Mouse (Mus musculus) limb, embryonic 10.5 days (tissue): ENCODE results near the gene Cdc42bpb. TPM values are rescaled to one million over a fixed set of nuclear protein-coding genes. Genes with fewer than 3 reads are reported as not detected.
A peak's percentile ranks its signal among the peaks of the same experiment; 100 is the strongest.

Source experiments
- DNase-seq: peaks from one replicate; pipeline ENCODE4 v3.0.0-alpha.2; 2017; ENCODE audit warnings: low spot score
- H3K27ac ChIP-seq: fragments of 300-500 bp; sonication (generic); 2 replicates; pipeline ENCODE4 v1.5.1; 2016; ENCODE audit warnings: mild to moderate bottlenecking
- H3K27me3 ChIP-seq: fragments of 300-500 bp; sonication (generic); 2 replicates; pipeline ENCODE4 v1.6.1; 2016; ENCODE audit warnings: low read depth, mild to moderate bottlenecking; ENCODE audit not compliant: poor library complexity, severe bottlenecking
- H3K36me3 ChIP-seq: fragments of 300-500 bp; sonication (generic); 2 replicates; pipeline ENCODE4 v1.6.1; 2016; ENCODE audit warnings: mild to moderate bottlenecking, moderate library complexity
- H3K4me1 ChIP-seq: fragments of 300-500 bp; sonication (generic); 2 replicates; pipeline ENCODE4 v1.6.1; 2016
- H3K4me3 ChIP-seq: fragments of 300-500 bp; sonication (generic); 2 replicates; pipeline ENCODE4 v1.5.1; 2016; ENCODE audit warnings: mild to moderate bottlenecking, moderate library complexity
- H3K9me3 ChIP-seq: fragments of 300-500 bp; sonication (generic); replicated peaks from 2 replicates; pipeline ENCODE4 v1.6.1; 2016; ENCODE audit warnings: mild to moderate bottlenecking
- WGBS: fragments of 180-500 bp; shearing (Covaris S2); methylation state at CpG from one replicate; pipeline ENCODE4 v1.1.7; 2016; 5-methylcytosine and 5-hydroxymethylcytosine counted together
- polyA plus RNA-seq: library from polyadenylated mRNA; unstranded; fragments of >200 nt; fragmentation: Nextera tagmentation; extraction: Ambion mirVana; gene quantifications from 2 replicates; pipeline ENCODE4 v1.2.1, GENCODE M21; 2016

Gene Cdc42bpb
- polyA plus RNA-seq, result 30.4 and 32.0 TPM in 2 replicates

DNA sequence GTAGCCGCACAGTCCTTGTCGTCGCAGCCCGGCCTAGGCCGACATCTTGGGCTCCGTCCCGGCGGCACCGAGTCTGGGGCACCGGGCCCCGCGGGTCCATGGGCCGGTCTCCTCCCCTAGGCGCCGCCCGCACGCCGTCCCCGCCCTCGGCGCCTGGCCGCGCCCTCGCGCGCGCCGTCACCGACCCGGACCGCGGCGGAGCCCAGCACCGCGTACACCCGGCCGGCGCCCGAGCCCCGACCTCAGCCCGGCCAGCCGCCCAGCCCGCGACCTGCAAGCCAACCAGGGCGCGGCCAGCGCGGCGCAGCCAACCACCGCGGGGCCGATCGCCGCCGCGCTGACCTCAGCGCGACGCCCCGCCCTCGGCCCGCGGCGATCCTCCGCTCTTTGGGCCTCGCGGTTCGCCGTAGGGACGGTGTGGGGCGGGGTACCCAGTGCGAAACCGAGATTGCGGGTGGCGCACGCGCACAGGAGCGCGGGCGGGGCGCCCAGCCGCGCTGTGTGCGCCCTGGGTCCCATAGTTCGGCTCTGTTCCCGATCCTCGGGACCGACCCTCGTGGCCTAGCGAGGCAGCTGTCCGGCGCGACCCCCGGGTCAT is at the start of gene Cdc42bpb:
TSS of gene Cdc42bpb (minus strand) at position 343 of the 598 bp plus-strand sequence.
- H3K36me3 ChIP-seq, result no peaks in the 10 kb centered on the region
- under 1% methylated on average over 94 of the region's 94 CpGs for WGBS
- peak; percentile 96 for DNase-seq
- H3K4me1 ChIP-seq, result peaks cover 33% of the 10 kb centered on the region
- peak within 1 kb of the TSS; percentile 94 for H3K27ac ChIP-seq
- 0 out of 2 replicates have a peak, but pooled peaks cover 5% of the 10 kb centered on the region for H3K27me3 ChIP-seq
- peak within 1 kb of the TSS; percentile 97 for H3K4me3 ChIP-seq
- H3K9me3 ChIP-seq, result no peaks in the 10 kb centered on the region

DNA sequence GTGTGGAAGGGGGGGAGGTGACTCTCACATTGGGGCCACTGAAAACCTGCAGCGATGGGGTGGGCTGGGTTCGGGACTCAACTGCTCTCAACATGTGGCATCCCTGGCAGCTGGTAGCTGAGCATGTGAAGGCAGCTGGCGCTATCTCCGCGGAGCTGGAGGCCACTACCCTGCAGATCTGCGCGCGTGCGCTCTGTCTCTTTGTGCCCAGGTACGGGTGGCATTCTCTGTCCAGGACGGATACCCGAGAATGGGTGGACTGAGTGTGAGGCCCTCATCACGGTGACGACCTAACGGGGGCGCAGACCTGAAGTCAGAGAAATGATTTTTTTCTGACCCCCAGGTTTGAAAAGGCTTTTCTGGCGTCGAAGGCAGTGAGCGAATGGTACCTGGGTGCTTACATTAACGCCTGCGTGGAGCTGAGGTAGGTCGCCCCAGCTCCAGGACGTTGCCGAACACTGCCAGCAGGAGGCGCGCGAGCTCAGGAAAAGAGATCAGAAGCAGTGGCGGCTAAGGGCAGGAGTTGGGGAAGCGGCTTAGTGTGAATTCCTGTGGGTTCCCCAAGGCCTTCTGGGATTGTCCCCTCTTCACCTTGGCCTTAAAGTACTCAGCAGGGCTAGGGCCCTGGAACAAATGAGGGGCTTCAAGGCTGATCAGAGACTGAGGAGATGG is 48.4 kb upstream of the Cdc42bpb start:
- Histone ChIP-seq H3K27me3 (peaks cover 100% of the 10 kb centered on the region), H3K4me3 (no peak overlapping the region), H3K36me3 (no peaks in the 10 kb centered on the region), H3K4me1 (peaks cover 56% of the 10 kb centered on the region), H3K27ac (no peak overlapping the region), H3K9me3 (no peaks in the 10 kb centered on the region)
- peak; percentile 96 for DNase-seq
- WGBS, result 20% methylated on average over 29 of the region's 29 CpGs

DNA sequence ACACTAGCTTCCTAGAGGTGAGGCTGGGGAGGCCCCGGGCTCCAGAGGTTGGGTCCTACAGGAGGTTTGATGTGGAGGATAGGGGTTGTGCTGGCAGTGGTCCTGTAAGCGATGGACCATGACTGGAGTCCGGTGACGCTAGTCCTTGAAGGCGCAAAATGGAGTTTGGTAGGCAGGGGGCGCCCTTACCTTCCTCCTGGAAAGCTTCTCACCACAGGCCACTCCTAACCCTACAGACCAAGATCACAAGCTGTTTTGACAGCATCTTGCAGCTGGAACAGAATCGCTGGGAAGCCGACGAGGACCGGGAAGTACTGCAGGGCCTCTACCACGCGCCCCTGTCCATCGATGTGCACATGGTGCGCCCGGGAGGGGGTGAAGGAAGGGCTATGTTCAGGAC is 47.7 kb upstream of the Cdc42bpb start:
- Histone ChIP-seq H3K36me3 (no peaks in the 10 kb centered on the region), H3K9me3 (no peaks in the 10 kb centered on the region), H3K27me3 (peaks cover 100% of the 10 kb centered on the region), H3K4me3 (no peak overlapping the region), H3K4me1 (peaks cover 50% of the 10 kb centered on the region), H3K27ac (no peak overlapping the region)
- DNase-seq, result peak; percentile 83
- 6% methylated on average over 15 of the region's 15 CpGs for WGBS

DNA sequence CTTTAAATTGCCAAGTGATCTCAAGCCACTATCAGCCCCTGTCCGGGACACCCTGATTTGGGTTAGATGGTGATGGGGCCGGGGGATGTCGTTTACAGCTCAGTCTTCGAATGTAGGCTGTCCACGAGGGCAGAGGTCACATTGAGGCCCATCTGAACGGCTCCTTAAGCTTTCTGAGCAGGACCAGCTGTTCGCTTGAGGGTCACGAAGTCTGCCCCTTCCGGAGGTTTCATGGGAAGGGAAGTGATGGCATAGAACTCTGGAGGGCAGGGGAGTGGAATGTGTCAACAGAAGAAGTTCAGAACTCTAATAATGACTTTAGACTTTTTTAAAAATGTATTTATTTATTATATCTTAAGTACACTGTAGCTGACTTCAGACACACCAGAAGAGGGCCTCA is 47.0 kb upstream of the Cdc42bpb start:
- WGBS, result 17% methylated on average over 9 of the region's 9 CpGs
- Histone ChIP-seq H3K36me3 (no peaks in the 10 kb centered on the region), H3K27me3 (peaks cover 100% of the 10 kb centered on the region), H3K27ac (no peak overlapping the region), H3K9me3 (no peaks in the 10 kb centered on the region), H3K4me3 (no peak overlapping the region), H3K4me1 (peaks cover 43% of the 10 kb centered on the region)
- no peak for DNase-seq

DNA sequence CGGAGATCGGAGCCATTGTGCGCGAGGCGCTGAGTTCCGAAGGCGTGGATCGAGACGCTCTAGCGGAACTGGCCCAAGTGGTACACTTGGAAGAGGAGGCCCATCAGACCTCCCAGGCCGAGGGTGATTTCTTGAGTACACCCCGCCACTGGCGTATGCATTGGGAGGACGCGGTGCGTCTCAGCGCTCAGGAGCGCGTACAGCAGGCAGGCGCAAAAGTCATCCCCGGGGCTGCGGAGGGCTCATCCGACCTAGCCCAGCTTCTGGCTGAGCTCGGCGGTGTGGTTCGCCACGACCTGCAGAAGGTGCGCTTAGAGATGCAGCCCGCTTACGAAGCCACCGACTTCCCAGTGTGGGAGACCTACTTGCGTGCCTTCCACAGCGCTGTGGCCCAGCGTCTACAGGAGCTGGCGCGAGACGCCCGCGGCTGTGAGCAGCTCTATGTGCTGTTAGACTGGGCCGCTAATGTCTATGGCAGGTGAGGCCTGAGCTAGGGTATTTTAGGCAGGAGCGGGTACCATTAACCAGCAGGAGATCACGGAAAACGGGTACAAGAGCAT is 46.1 kb upstream of the Cdc42bpb start:
- WGBS, result 4% methylated on average over 43 of the region's 43 CpGs
- H3K9me3 ChIP-seq, result no peaks in the 10 kb centered on the region
- no peak overlapping the region for H3K27ac ChIP-seq
- no peaks in the 10 kb centered on the region for H3K36me3 ChIP-seq
- peaks cover 34% of the 10 kb centered on the region for H3K4me1 ChIP-seq
- DNase-seq, result peak; percentile 56
- peak overlapping the region; percentile 43 for H3K4me3 ChIP-seq
- peaks cover 100% of the 10 kb centered on the region for H3K27me3 ChIP-seq

DNA sequence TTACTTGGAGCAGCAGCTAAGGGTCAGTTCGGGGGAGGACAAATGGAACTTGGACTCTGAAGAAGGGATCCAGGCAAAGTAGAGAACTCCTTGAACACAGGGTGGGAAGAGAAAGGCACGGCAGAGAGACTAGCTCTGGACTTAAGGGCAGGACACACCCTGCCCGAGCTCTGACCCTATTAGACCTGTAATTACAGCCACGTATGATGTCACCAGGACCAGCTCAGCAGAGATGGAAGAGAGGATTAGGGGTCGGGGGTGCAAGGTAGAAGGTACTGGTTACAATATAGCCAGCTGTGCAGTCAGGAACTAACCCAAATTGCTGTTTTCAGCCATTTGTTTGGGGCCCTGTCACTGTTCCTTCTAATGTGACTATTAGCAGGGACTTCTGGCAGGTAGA is 45.3 kb upstream of the Cdc42bpb start:
- WGBS, result 36% methylated on average over 5 of the region's 5 CpGs
- DNase-seq, result no peak
- Histone ChIP-seq H3K4me3 (0 out of 2 replicates have a peak overlapping the region, but pooled peaks have one; percentile 43), H3K36me3 (no peaks in the 10 kb centered on the region), H3K4me1 (peaks cover 26% of the 10 kb centered on the region), H3K27ac (no peak overlapping the region), H3K9me3 (no peaks in the 10 kb centered on the region), H3K27me3 (peaks cover 100% of the 10 kb centered on the region)

DNA sequence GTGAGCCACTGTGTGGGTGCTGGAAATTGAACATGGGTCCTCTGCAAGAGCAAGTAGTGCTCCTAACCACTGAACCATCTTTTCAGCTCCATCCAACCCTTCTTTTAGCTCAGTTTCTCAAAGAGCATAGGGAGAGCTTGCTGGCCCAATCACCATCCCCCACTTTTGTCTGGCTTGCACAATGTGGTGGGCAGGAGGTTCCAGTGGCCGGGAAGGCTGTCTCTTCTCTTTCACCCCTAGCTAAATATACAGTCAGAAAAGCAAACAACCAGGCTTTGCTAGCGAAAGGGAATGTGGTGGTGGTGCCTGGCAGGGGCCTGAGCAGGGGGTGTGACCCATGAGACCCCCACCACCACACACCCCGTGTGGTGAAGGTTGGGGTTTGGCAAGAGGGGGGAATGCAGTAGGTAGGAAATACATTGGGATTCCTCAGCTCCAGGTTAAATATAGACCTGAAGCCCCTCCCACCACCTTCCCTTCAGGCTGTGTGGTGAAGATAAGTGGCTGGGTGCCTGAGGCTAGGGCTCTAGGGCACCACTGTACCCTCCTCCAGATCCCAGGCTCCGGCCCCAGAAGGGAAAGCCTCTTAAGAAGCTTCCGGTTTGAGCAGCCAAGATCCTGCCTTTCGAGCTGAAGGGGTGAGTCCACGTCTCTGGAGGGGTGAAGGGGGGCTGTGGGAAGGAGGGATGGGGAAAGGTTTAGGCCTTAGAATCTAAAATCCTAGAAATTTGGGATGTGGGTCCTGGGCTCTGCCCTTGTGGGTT is 43.6 kb upstream of the Cdc42bpb start:
- peaks cover 36% of the 10 kb centered on the region for H3K4me1 ChIP-seq
- WGBS, result 58% methylated on average over 7 of the region's 7 CpGs
- H3K36me3 ChIP-seq, result no peaks in the 10 kb centered on the region
- DNase-seq, result no peak
- H3K9me3 ChIP-seq, result no peaks in the 10 kb centered on the region
- no peak overlapping the region for H3K4me3 ChIP-seq
- no peak overlapping the region for H3K27ac ChIP-seq
- peaks cover 100% of the 10 kb centered on the region for H3K27me3 ChIP-seq

DNA sequence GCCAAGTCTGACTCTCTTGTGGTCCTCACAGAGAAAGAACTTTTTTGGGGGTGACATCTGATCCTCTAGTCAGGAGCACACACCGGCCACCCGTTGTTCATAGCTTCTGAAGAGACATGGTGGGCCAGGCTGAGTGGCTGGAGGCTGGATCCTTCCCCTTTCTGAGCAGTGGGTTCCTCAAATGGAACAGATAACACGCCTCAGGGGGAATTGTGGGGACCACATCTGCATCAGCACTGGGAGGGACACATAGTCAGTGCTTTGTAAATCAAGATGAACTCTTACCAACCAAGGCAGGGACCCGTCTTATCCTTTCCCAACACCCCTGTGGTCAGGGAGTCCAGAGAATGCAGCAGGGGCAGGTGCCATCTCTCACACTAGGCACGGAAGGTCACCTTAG is 42.4 kb upstream of the Cdc42bpb start:
- H3K27ac ChIP-seq, result no peak overlapping the region
- peaks cover 29% of the 10 kb centered on the region for H3K4me1 ChIP-seq
- 84% methylated on average over 5 of the region's 5 CpGs for WGBS
- no peak for DNase-seq
- no peaks in the 10 kb centered on the region for H3K36me3 ChIP-seq
- no peaks in the 10 kb centered on the region for H3K9me3 ChIP-seq
- H3K4me3 ChIP-seq, result no peak overlapping the region
- peaks cover 100% of the 10 kb centered on the region for H3K27me3 ChIP-seq

DNA sequence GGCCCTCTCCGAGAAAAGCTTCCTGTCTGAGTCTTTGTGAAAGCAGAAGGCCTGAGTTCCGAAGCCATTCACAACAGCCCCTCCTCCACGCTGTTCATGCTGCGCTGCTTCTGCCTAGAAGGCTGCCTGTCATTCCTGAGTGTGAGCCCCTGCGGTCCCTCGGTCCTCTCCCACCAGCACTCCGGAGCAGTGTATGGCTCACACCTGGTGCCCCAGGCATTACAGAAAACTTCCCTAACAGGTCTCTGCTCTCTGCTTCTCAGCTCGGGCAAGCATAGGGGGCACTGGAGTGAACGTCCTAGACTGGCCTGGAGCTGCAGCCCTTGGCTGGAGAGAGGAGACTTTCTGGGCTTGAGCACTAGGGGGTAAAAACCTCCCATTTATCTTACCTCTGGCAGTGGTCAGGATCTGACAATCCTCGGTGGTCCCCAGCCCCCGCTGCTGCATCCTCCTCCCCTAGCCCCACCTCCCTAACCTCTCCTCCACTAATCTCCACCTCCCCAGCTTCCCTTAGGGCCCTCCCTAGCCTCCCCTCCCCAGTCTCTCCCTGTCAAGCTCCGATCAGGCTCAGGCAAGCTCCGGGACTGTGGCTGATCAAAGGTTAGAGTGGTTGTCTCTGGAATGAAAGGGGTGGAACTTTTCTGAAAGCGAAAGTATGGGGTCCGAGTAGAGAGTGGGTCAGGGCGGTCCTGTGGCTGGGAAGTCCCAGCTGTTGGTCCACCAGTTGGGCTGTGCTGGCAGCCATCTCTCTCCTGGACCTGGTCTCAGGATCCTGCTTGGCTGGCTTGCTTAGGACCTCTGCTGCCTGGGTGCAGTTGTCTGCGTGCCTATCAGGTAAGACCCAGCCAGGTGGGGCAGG is 39.6 kb upstream of the Cdc42bpb start, which contains the start of gene Exoc3l4:
TSS of gene Exoc3l4 (plus strand) at position 97 of the 859 bp plus-strand sequence.
- WGBS, result 2% methylated on average over 17 of the region's 17 CpGs
- peak within 1 kb of the TSS; percentile 42 for H3K4me3 ChIP-seq
- peak; percentile 53 for DNase-seq
- peaks cover 76% of the 10 kb centered on the region for H3K27me3 ChIP-seq
- peak within 1 kb of the TSS; percentile 37; the same call in 1 of the 2 replicates for H3K27ac ChIP-seq
- no peaks in the 10 kb centered on the region for H3K9me3 ChIP-seq
- peaks cover 29% of the 10 kb centered on the region for H3K4me1 ChIP-seq
- H3K36me3 ChIP-seq, result no peaks in the 10 kb centered on the region

DNA sequence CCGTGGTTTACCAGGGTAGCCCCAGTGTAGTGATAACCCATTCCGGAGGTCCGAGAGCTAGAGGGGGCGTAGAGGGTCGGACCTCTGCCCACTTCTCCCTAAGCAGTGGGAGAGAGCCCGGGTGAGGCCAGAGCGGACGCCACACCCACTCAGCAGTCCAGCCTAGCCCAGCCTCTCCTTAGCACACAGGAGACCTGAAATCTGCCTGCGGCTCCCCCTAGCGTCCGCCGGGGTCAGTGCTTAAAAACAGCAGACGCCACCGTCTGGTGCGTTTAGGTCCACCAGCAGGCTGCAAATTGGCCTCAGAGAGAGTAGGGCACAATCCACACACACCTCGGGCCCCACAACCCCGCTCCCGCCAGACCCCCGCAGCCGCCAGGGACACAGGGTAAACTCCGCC is 35.8 kb upstream of the Cdc42bpb start:
- peak overlapping the region; percentile 73 for H3K27ac ChIP-seq
- H3K4me3 ChIP-seq, result peak overlapping the region; percentile 45
- H3K36me3 ChIP-seq, result no peaks in the 10 kb centered on the region
- peak; percentile 91 for DNase-seq
- peaks cover 41% of the 10 kb centered on the region for H3K4me1 ChIP-seq
- H3K9me3 ChIP-seq, result no peaks in the 10 kb centered on the region
- 2% methylated on average over 21 of the region's 21 CpGs for WGBS
- H3K27me3 ChIP-seq, result peaks cover 71% of the 10 kb centered on the region

DNA sequence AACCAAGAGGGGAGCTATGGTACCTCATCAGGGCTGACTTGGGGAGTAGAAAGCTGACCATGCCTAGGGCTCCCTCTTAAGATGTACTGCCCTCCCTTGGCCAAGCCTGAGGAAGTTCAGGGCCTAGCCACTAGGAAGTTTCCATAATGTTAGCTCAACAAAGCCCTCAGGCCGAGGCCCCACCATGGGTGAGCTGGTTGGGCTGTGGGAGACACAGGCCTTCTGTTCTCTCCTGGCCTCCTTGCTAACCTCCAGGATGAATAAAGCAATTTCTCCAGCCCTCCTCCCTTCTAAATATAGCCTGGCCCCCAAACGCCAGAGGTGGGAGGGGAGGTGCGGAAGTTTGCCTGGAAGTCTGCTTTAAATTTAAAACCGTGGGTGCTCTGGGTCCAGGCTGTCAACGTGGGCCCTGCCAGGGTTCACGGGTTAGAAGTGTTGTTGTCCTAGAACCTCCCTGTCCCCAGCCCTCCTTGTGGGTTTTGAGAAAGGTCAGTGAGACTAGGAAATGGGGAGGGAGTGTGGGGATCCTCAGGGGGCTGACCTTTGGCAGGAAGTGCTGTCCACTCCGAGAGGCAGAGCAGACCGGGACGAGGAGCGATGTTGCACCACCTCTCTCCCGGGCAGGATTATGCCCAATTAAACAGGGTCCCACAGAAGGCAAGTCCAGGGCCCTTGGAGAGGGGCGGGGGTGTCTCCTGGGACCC is 35.2 kb upstream of the Cdc42bpb start:
- H3K27ac ChIP-seq, result peak overlapping the region; percentile 73
- H3K4me1 ChIP-seq, result peaks cover 41% of the 10 kb centered on the region
- no peaks in the 10 kb centered on the region for H3K9me3 ChIP-seq
- peaks cover 71% of the 10 kb centered on the region for H3K27me3 ChIP-seq
- 14% methylated on average over 12 of the region's 12 CpGs for WGBS
- no peaks in the 10 kb centered on the region for H3K36me3 ChIP-seq
- DNase-seq, result no peak
- H3K4me3 ChIP-seq, result peak overlapping the region; percentile 45
